In the genomic region with DNA sequence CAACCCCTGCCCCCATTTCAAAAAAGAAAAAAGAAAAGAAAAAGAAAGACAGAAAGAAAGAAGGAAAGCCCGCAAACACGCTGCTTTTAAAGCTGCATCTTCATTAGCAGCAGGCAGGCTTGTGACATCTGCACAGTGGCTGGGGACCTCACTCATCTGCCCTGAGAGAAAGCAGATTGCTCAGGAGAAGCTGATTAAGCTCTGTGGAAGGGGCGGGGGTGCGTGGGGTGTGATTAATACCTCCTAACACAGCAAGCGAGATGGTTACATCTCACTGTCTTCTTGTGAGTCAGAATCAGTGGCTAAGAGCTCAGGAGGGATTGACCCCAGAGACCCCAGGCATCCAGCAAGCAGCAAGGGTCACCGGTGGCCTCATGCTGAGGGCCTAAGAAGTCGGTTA, we compare ENCODE assay signal across 22 mouse cellular contexts. TPM values are rescaled to one million over a fixed set of nuclear protein-coding genes. Genes with fewer than 3 reads are reported as not detected.
DNase-seq lines count a peak whose midpoint lies in the region; ATAC-seq lines count a peak whose summit lies in the region.
"Had no signal": no experiment of that assay in that cellular context is flagged by ENCODE, and none has a peak within 500 bp of the region (broad histone marks: within the 10 kb centered on the region; RNA-seq: fewer than 3 reads in every experiment).

No protein-coding gene starts in this region.

- WGBS in liver, embryonic 12.5 days (ENCODE audit: insufficient replicate concordance), result 67% methylated on average over 7 of the region's 7 CpGs

- H3K9ac ChIP-seq in liver, embryonic 12.5 days, result no peak overlapping the region
- H3K9ac ChIP-seq: embryonic facial prominence, embryonic 13.5 days; embryonic facial prominence, embryonic 15.5 days; forebrain, embryonic 12.5 days had no signal

- no peaks in the 10 kb centered on the region for H3K9me3 ChIP-seq in liver, embryonic 12.5 days (replicated peaks)
- H3K9me3 ChIP-seq: embryonic facial prominence, embryonic 13.5 days; embryonic facial prominence, embryonic 15.5 days; forebrain, embryonic 10.5 days; forebrain, embryonic 12.5 days had no signal

- no peak overlapping the region for H3K27ac ChIP-seq in liver, embryonic 12.5 days
- H3K27ac ChIP-seq: embryonic facial prominence, embryonic 13.5 days; embryonic facial prominence, embryonic 15.5 days; forebrain, embryonic 10.5 days; forebrain, embryonic 12.5 days had no signal

- ATAC-seq in liver, embryonic 12.5 days, result no peak
- ATAC-seq: forebrain, embryonic 14.5 days; forebrain, embryonic 16.5 days had no signal

- H3K4me1 ChIP-seq in liver, embryonic 12.5 days, result peaks cover 34% of the 10 kb centered on the region

- H3K36me3 ChIP-seq in liver, embryonic 12.5 days, result no peaks in the 10 kb centered on the region
- H3K36me3 ChIP-seq: embryonic facial prominence, embryonic 13.5 days; embryonic facial prominence, embryonic 15.5 days; forebrain, embryonic 10.5 days; forebrain, embryonic 12.5 days had no signal

- DNase-seq in retina, adult 2 months (ENCODE audit: low read depth, low spot score), result peak; percentile 76
- DNase-seq in retina, embryonic 14.5 days (ENCODE audit: low spot score), result no peak
- DNase-seq in brain, adult 2 months (ENCODE audit: low read depth, low spot score), result peak; percentile 69
- DNase-seq in retina, postnatal 1 day, result peak; percentile 67
- DNase-seq in cerebellum, adult 8-10 months, result no peak
- DNase-seq: adrenal gland, adult 2 months; adrenal gland, postnatal 10 days; adrenal gland, postnatal 25 days; cerebellum, adult 11-12 months; cerebellum, adult 2 months; cerebellum, adult 9-11 months; cerebellum, postnatal 14 days; cerebellum, postnatal 36 days; embryo, embryonic 11 days had no signal

- H3K27me3 ChIP-seq in liver, embryonic 12.5 days (replicated peaks), result no peaks in the 10 kb centered on the region
- H3K27me3 ChIP-seq: embryonic facial prominence, embryonic 13.5 days; embryonic facial prominence, embryonic 15.5 days; forebrain, embryonic 12.5 days had no signal

- no peak overlapping the region for H3K4me3 ChIP-seq in liver, embryonic 12.5 days
- H3K4me3 ChIP-seq: embryonic facial prominence, embryonic 13.5 days; embryonic facial prominence, embryonic 15.5 days; erythroblast, embryonic 14.5 days; forebrain, embryonic 10.5 days; forebrain, embryonic 12.5 days had no signal

- H3K4me2 ChIP-seq in liver, embryonic 12.5 days, result no peak overlapping the region
- H3K4me2 ChIP-seq: embryonic facial prominence, embryonic 13.5 days; embryonic facial prominence, embryonic 15.5 days; forebrain, embryonic 12.5 days had no signal

RNA-seq across cellular contexts. Expression of a gene that starts 29.3 kb away (rescaled TPM):
- polyA plus RNA-seq in liver, embryonic 12.5 days (2016; fragmentation: Nextera tagmentation; extraction: Ambion mirVana), result 2.3 and 2.7 TPM in 2 replicates
- polyA plus RNA-seq: erythroblast, embryonic 14.5 days had no signal

Comparison
In these comparisons a context has a peak if more than half of its experiments do, and no peak if none do; other contexts are left out.
1. DNase-seq: peak in retina, adult 2 months (single experiment), brain, adult 2 months (single experiment) and retina, postnatal 1 day (single experiment); none in retina, embryonic 14.5 days (single experiment) and cerebellum, adult 8-10 months (single experiment).